Mouse (Mus musculus) kidney, adult 2 months (tissue): ENCODE data around the gene Scarb1. TPM values are rescaled to one million over a fixed set of nuclear protein-coding genes. Genes with fewer than 3 reads are reported as not detected.

Experiments used
- DNase-seq: peaks from one replicate; pipeline ENCODE4 v3.0.0; 2021
- H3K27ac ChIP-seq: fragments of 200-500 bp; 2 replicates; pipeline ENCODE4 v1.5.1; 2012; ENCODE audit warnings: low read depth, low read length, control low read depth, inconsistent platforms; ENCODE audit not compliant: insufficient read depth
- H3K27me3 ChIP-seq: fragments of 200-500 bp; replicated peaks from 2 replicates; pipeline ENCODE4 v1.6.1; 2012; ENCODE audit warnings: mild to moderate bottlenecking, moderate library complexity, low read length, inconsistent platforms; ENCODE audit not compliant: control insufficient read depth, insufficient read depth
- H3K36me3 ChIP-seq: fragments of 200-500 bp; 2 replicates; pipeline ENCODE4 v1.6.1; 2012; ENCODE audit warnings: mild to moderate bottlenecking, moderate library complexity, low read length, inconsistent platforms; ENCODE audit not compliant: control insufficient read depth, insufficient read depth
- H3K4me1 ChIP-seq: fragments of 200-500 bp; 2 replicates; pipeline ENCODE4 v1.6.1; 2011; ENCODE audit warnings: low read length; ENCODE audit not compliant: control insufficient read depth, insufficient read depth
- H3K4me3 ChIP-seq: fragments of 200-500 bp; 2 replicates; pipeline ENCODE4 v1.5.1; 2011; ENCODE audit warnings: mild to moderate bottlenecking, low read depth, low read length, control low read depth; ENCODE audit not compliant: insufficient read depth
- CTCF ChIP-seq: fragments of 200-500 bp; conservative IDR thresholded peaks from 2 replicates; pipeline ENCODE4 v1.5.1; 2011; ENCODE audit warnings: low read depth, mild to moderate bottlenecking, control low read depth, low read length, moderate library complexity, mixed read lengths; ENCODE audit not compliant: insufficient read depth, insufficient read length
- POLR2A ChIP-seq: fragments of 200-500 bp; IDR thresholded peaks from one replicate; pipeline ENCODE4 v1.6.1; 2011; ENCODE audit warnings: low read depth, low read length, control low read depth
- WGBS: fragments of 180-500 bp; shearing (Covaris S2); methylation state at CpG from one replicate; pipeline ENCODE4 v1.1.7; 2018; 5-methylcytosine and 5-hydroxymethylcytosine counted together
- polyA plus RNA-seq: library from polyadenylated mRNA; depleted of rRNA; stranded (reverse); fragments of >200 nt; gene quantifications from 2 replicates; pipeline ENCODE4 v1.2.3, GENCODE M21; 2012

The Scarb1 gene
- polyA plus RNA-seq, 1 experiment, result 35.5 TPM

GRCm38 (mm10) chr5:125360981-125361510 is 20.2 kb upstream of the Scarb1 start:
- no peak for DNase-seq
- TF ChIP-seq POLR2A (no peak), CTCF (no peak)
- WGBS, result 52% methylated on average over 16 of the region's 16 CpGs
- Histone ChIP-seq H3K36me3 (no peaks in the 10 kb centered on the region), H3K27ac (no peak overlapping the region), H3K27me3 (no peaks in the 10 kb centered on the region), H3K4me3 (no peak overlapping the region), H3K4me1 (no peaks in the 10 kb centered on the region)

GRCm38 (mm10) chr5:125360566-125360965 is 19.7 kb upstream of the Scarb1 start:
- H3K27ac ChIP-seq, result no peak overlapping the region
- no peaks in the 10 kb centered on the region for H3K4me1 ChIP-seq
- H3K4me3 ChIP-seq, result no peak overlapping the region
- TF ChIP-seq CTCF (no peak), POLR2A (no peak)
- DNase-seq, result peak; percentile 75
- no peaks in the 10 kb centered on the region for H3K27me3 ChIP-seq
- H3K36me3 ChIP-seq, result no peaks in the 10 kb centered on the region
- WGBS, result 43% methylated on average over 9 of the region's 9 CpGs

GRCm38 (mm10) chr5:125358270-125358608 is 17.3 kb upstream of the Scarb1 start:
- no peaks in the 10 kb centered on the region for H3K27me3 ChIP-seq
- H3K4me1 ChIP-seq, result no peaks in the 10 kb centered on the region
- no peak for DNase-seq
- H3K4me3 ChIP-seq, result no peak overlapping the region
- no peak overlapping the region for H3K27ac ChIP-seq
- TF ChIP-seq POLR2A (no peak), CTCF (no peak)
- H3K36me3 ChIP-seq, result no peaks in the 10 kb centered on the region
- 70% methylated on average over 5 of the region's 5 CpGs for WGBS

- 75% methylated on average over 12 of the region's 12 CpGs for WGBS
- no peaks in the 10 kb centered on the region for H3K27me3 ChIP-seq
- no peak overlapping the region for H3K27ac ChIP-seq
- H3K36me3 ChIP-seq, result no peaks in the 10 kb centered on the region
- no peak overlapping the region for H3K4me3 ChIP-seq
- H3K4me1 ChIP-seq, result no peaks in the 10 kb centered on the region
- DNase-seq, result no peak
- no peak for TF ChIP-seq CTCF
- TF ChIP-seq POLR2A, result no peak
These were observed 16.8 kb upstream of the Scarb1 start for GRCm38 (mm10) chr5:125357543-125358269.

GRCm38 (mm10) chr5:125355650-125356049 is 14.8 kb upstream of the Scarb1 start:
- 41% methylated on average over 7 of the region's 7 CpGs for WGBS
- Histone ChIP-seq H3K36me3 (no peaks in the 10 kb centered on the region), H3K4me3 (no peak overlapping the region), H3K4me1 (no peaks in the 10 kb centered on the region), H3K27ac (no peak overlapping the region), H3K27me3 (no peaks in the 10 kb centered on the region)
- no peak for TF ChIP-seq CTCF
- TF ChIP-seq POLR2A, result no peak
- no peak for DNase-seq

- Histone ChIP-seq H3K27ac (no peak overlapping the region), H3K27me3 (no peaks in the 10 kb centered on the region), H3K4me3 (no peak overlapping the region), H3K4me1 (no peaks in the 10 kb centered on the region), H3K36me3 (no peaks in the 10 kb centered on the region)
- no peak for DNase-seq
- no peak for TF ChIP-seq POLR2A
- no peak for TF ChIP-seq CTCF
- 67% methylated on average over 7 of the region's 7 CpGs for WGBS
These were observed 14.1 kb upstream of the Scarb1 start for GRCm38 (mm10) chr5:125354885-125355492.

- no peaks in the 10 kb centered on the region for H3K36me3 ChIP-seq
These were observed 11.9 kb upstream of the Scarb1 start for GRCm38 (mm10) chr5:125352781-125353294.

More at GRCm38 (mm10) chr5:125352781-125353294, 11.9 kb upstream of the Scarb1 start:
- no peak for DNase-seq
- WGBS, result 97% methylated on average over 5 of the region's 5 CpGs
- no peaks in the 10 kb centered on the region for H3K27me3 ChIP-seq
- no peak overlapping the region for H3K4me3 ChIP-seq
- 0 out of 2 replicates have a peak, but pooled peaks have one; percentile 10 for TF ChIP-seq CTCF
- no peak for TF ChIP-seq POLR2A
- no peak overlapping the region for H3K27ac ChIP-seq
- no peaks in the 10 kb centered on the region for H3K4me1 ChIP-seq
